Mouse (Mus musculus): ENCODE measurements around the gene Gm3594.
"Not testable (repeated sequence)": the region's sequence is repeated elsewhere in the genome, so short reads cannot be mapped to it uniquely, and the experiment has no call there.

DNA sequence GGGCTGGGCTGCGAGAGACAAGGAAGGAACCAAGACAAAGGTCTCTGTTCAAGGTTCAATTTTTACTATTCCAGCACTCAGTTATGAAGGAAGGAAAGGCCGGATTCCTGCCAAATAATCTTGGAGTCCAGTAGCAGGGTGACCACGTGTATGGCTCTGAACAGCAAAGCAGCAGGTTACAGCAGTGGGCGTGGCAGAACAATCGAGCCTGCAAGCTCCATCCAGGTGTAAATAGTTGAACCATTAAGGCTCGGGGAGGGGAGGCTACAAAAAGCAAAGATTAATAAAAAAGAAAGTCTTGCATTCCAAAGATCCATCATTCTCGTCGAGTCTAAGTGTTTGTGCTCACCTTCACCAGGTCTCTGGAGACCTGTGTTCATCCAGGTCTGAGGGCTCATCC is 37.7 kb upstream of the Gm3594 start:
- not testable (repeated sequence) for TF ChIP-seq POLR2AphosphoS5 (IDR thresholded peaks at IDR 0.05; ENCODE audit: insufficient replicate concordance, low read depth, low read length); CTCF (IDR thresholded peaks at IDR 0.05; ENCODE audit: low read depth, low read length)

Data from G1E (cell line).